Mouse (Mus musculus) urinary bladder, postnatal 36 days (tissue): ENCODE results near the gene Zfp286.

Experiments used
- DNase-seq, 2 experiments: peaks; one replicate each; pipeline ENCODE4 v3.0.0; 2022; ENCODE audit warnings: low spot score in 2 of 2, mixed read lengths in 1 of 2

Gene Zfp286

GRCm38 (mm10) chr11:62708252-62708651, 81.0 kb downstream of the Zfp286 start:
- no peak for DNase-seq

GRCm38 (mm10) chr11:62706141-62706540, 83.1 kb downstream of the Zfp286 start:
- no peak for DNase-seq
